Mouse (Mus musculus): Measurements from ENCODE around the gene Lclat1. TPM values are rescaled to one million over a fixed set of nuclear protein-coding genes. Genes with fewer than 3 reads are reported as not detected.
A peak's percentile ranks its signal among the peaks of the same experiment; 100 is the strongest.

The Lclat1 gene
- polyA plus RNA-seq, 1 experiment from 2014 or later, result 24.3 TPM

DNA sequence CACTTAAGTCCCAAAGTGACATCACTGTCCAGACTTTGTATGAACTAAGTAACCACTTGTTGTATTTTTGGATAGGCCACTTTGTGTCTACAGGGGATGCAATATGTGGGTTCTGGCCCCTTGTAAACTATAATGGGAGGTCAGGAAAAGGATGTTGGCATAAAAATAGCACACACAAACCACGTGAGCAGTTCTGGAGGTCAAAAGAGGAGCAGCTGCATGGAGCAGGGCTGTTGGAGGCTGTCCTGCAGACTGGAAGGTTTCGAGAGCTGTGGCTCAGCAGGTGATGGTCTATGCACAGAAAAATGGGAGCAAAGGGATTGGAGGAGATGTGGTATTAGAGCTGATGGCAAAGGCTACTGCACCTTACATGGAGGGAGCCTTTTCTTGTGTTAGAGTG, 18.6 kb downstream of the Lclat1 start:
- Histone ChIP-seq H3K4me3 (ENCODE audit: low read depth, low read length) (no peak overlapping the region), H3K36me3 (ENCODE audit: control insufficient read depth, insufficient read depth) (no peaks in the 10 kb centered on the region), H3K4me2 (replicated peaks; ENCODE audit: low read depth) (no peak overlapping the region), H3K9ac (ENCODE audit: low read depth, low read length) (no peak overlapping the region), H3K4me1 (replicated peaks; ENCODE audit: control insufficient read depth, insufficient read depth, low read length) (no peaks in the 10 kb centered on the region; the same call in 1 of the 2 replicates), H3K27ac (ENCODE audit: low read depth, low read length) (no peak overlapping the region), H3K9me3 (ENCODE audit: control insufficient read depth) (no peaks in the 10 kb centered on the region), H3K27me3 (replicated peaks; ENCODE audit: control insufficient read depth, insufficient read depth, low read length) (no peaks in the 10 kb centered on the region)
- ATAC-seq, result no peak
- 45% methylated on average over 2 of the region's 2 CpGs for WGBS
- no peak for TF ChIP-seq CTCF (IDR thresholded peaks at IDR 0.05; ENCODE audit: low read depth)

- no peaks in the 10 kb centered on the region; the same call in 1 of the 2 replicates for H3K4me1 ChIP-seq (replicated peaks; ENCODE audit: control insufficient read depth, insufficient read depth, low read length)
- H3K4me3 ChIP-seq (ENCODE audit: low read depth, low read length), result no peak overlapping the region
- H3K36me3 ChIP-seq (ENCODE audit: control insufficient read depth, insufficient read depth), result no peaks in the 10 kb centered on the region
- H3K9ac ChIP-seq (ENCODE audit: low read depth, low read length), result no peak overlapping the region
- no peaks in the 10 kb centered on the region for H3K27me3 ChIP-seq (replicated peaks; ENCODE audit: control insufficient read depth, insufficient read depth, low read length)
- no peak overlapping the region for H3K27ac ChIP-seq (ENCODE audit: low read depth, low read length)
- H3K9me3 ChIP-seq (ENCODE audit: control insufficient read depth), result no peaks in the 10 kb centered on the region
- TF ChIP-seq CTCF (IDR thresholded peaks at IDR 0.05; ENCODE audit: low read depth), result no peak
- no peak for ATAC-seq
- H3K4me2 ChIP-seq (replicated peaks; ENCODE audit: low read depth), result no peak overlapping the region
These were observed 19.1 kb downstream of the Lclat1 start for GRCm38 (mm10) chr17:73126903-73127302.

- 69% methylated on average over 5 of the region's 5 CpGs for WGBS
- no peaks in the 10 kb centered on the region for H3K27me3 ChIP-seq (replicated peaks; ENCODE audit: control insufficient read depth, insufficient read depth, low read length)
- H3K36me3 ChIP-seq (ENCODE audit: control insufficient read depth, insufficient read depth), result no peaks in the 10 kb centered on the region
- no peak overlapping the region; the same call in 1 of the 2 replicates for H3K27ac ChIP-seq (ENCODE audit: low read depth, low read length)
- H3K4me2 ChIP-seq (replicated peaks; ENCODE audit: low read depth), result no peak overlapping the region
- H3K9ac ChIP-seq (ENCODE audit: low read depth, low read length), result no peak overlapping the region
- no peak for TF ChIP-seq CTCF (IDR thresholded peaks at IDR 0.05; ENCODE audit: low read depth)
- H3K4me3 ChIP-seq (ENCODE audit: low read depth, low read length), result no peak overlapping the region
- H3K9me3 ChIP-seq (ENCODE audit: control insufficient read depth), result no peaks in the 10 kb centered on the region
- no peaks in the 10 kb centered on the region; the same call in 1 of the 2 replicates for H3K4me1 ChIP-seq (replicated peaks; ENCODE audit: control insufficient read depth, insufficient read depth, low read length)
- ATAC-seq, result 0 out of 2 replicates have a peak, but pooled peaks have one; percentile 13
These were observed 29.0 kb downstream of the Lclat1 start for GRCm38 (mm10) chr17:73136562-73137484.

DNA sequence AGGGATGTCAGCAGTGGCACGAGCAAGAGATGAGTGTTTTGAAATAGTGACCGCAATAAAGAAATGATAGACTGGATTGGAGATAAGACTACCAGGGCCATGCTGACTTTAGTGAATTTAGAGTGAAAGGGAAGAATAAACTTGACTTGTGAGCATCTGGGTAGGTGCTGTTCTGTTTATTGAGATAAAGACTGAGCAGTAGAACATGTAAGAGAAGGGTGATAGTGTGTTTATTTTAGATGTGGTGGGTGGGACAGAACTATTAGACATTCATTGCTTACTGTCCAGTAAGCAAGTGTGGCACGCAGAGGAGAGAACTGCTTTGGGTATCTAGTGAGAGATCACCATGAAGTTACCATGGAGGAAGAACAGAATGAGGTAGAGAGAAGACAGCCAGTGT, 30.4 kb downstream of the Lclat1 start:
- peak overlapping the region; percentile 63; the same call in 1 of the 2 replicates for H3K27ac ChIP-seq (ENCODE audit: low read depth, low read length)
- no peaks in the 10 kb centered on the region for H3K9me3 ChIP-seq (ENCODE audit: control insufficient read depth)
- no peak overlapping the region for H3K4me3 ChIP-seq (ENCODE audit: low read depth, low read length)
- H3K27me3 ChIP-seq (replicated peaks; ENCODE audit: control insufficient read depth, insufficient read depth, low read length), result no peaks in the 10 kb centered on the region
- H3K9ac ChIP-seq (ENCODE audit: low read depth, low read length), result no peak overlapping the region
- H3K4me2 ChIP-seq (replicated peaks; ENCODE audit: low read depth), result no peak overlapping the region
- WGBS, result 62% methylated on average over 3 of the region's 3 CpGs
- H3K36me3 ChIP-seq (ENCODE audit: control insufficient read depth, insufficient read depth), result no peaks in the 10 kb centered on the region
- H3K4me1 ChIP-seq (replicated peaks; ENCODE audit: control insufficient read depth, insufficient read depth, low read length), result no peaks in the 10 kb centered on the region; the same call in 1 of the 2 replicates
- TF ChIP-seq CTCF (IDR thresholded peaks at IDR 0.05; ENCODE audit: low read depth), result no peak
- no peak for ATAC-seq

DNA sequence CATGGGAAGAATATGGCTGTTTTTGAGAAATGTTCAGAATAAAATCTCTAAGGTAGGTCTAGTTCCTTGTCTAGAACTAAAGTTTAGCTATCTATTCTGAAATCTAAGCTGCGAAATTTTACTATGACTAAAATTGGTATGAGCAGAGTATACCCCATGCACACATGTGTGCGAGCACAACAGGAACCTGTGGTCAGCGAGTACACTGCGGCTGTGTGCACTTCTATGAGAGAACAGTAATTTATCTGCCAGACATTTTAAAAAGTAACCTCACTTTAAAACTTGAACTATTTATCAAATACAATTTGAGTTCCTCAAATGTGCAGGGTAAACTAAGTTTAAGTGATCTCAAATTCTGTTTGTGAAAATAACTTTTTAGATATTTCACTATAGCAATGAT, 34.2 kb downstream of the Lclat1 start:
- Histone ChIP-seq H3K27ac (ENCODE audit: low read depth, low read length) (no peak overlapping the region), H3K9me3 (ENCODE audit: control insufficient read depth) (no peaks in the 10 kb centered on the region), H3K9ac (ENCODE audit: low read depth, low read length) (no peak overlapping the region), H3K4me1 (replicated peaks; ENCODE audit: control insufficient read depth, insufficient read depth, low read length) (peaks cover 3% of the 10 kb centered on the region; the same call in 1 of the 2 replicates), H3K4me2 (replicated peaks; ENCODE audit: low read depth) (no peak overlapping the region), H3K4me3 (ENCODE audit: low read depth, low read length) (no peak overlapping the region), H3K36me3 (ENCODE audit: control insufficient read depth, insufficient read depth) (no peaks in the 10 kb centered on the region), H3K27me3 (replicated peaks; ENCODE audit: control insufficient read depth, insufficient read depth, low read length) (no peaks in the 10 kb centered on the region)
- 40% methylated on average over 4 of the region's 4 CpGs for WGBS
- ATAC-seq, result no peak
- no peak for TF ChIP-seq CTCF (IDR thresholded peaks at IDR 0.05; ENCODE audit: low read depth)

DNA sequence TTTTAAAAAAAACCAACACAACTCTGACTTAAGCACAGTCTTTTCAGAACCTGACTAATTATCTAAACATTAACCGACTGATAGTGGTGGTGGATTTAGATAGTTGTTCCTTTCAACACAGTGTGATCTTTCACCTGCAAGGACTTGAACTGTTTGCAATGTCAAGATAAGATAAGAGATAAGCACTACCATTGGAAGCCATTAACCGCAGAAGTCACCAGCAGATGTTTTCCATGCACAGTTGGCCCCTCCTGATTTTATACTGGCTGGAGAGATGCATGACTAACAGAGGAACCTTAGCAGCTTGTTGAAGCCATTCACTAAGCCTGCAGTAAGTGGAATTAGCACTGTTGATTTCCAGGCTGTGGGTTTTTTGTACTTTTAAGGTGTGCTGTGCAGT, 34.7 kb downstream of the Lclat1 start:
- 13% methylated on average over 2 of the region's 2 CpGs for WGBS
- TF ChIP-seq CTCF (IDR thresholded peaks at IDR 0.05; ENCODE audit: low read depth), result no peak
- ATAC-seq, result peak; percentile 88
- no peak overlapping the region for H3K4me2 ChIP-seq (replicated peaks; ENCODE audit: low read depth)
- H3K9me3 ChIP-seq (ENCODE audit: control insufficient read depth), result no peaks in the 10 kb centered on the region
- no peaks in the 10 kb centered on the region for H3K36me3 ChIP-seq (ENCODE audit: control insufficient read depth, insufficient read depth)
- H3K4me3 ChIP-seq (ENCODE audit: low read depth, low read length), result no peak overlapping the region
- H3K27ac ChIP-seq (ENCODE audit: low read depth, low read length), result peak overlapping the region; percentile 35; the same call in 1 of the 2 replicates
- H3K4me1 ChIP-seq (replicated peaks; ENCODE audit: control insufficient read depth, insufficient read depth, low read length), result peaks cover 3% of the 10 kb centered on the region; the same call in 1 of the 2 replicates
- H3K9ac ChIP-seq (ENCODE audit: low read depth, low read length), result no peak overlapping the region
- H3K27me3 ChIP-seq (replicated peaks; ENCODE audit: control insufficient read depth, insufficient read depth, low read length), result no peaks in the 10 kb centered on the region

All from intestine, postnatal 0 days (tissue).